ENCODE assay signal across 10 mouse cellular contexts in genomic region chr1:172532551-172532950, GRCm38 (mm10). TPM values are rescaled to one million over a fixed set of nuclear protein-coding genes. Genes with fewer than 3 reads are reported as not detected.
DNase-seq lines count a peak whose midpoint lies in the region; ATAC-seq and TF ChIP-seq lines count a peak whose summit lies in the region.
"Had no signal": no experiment of that assay in that cellular context is flagged by ENCODE, and none has a peak within 500 bp of the region (broad histone marks: within the 10 kb centered on the region; RNA-seq: fewer than 3 reads in every experiment).

No protein-coding gene starts in this region.

- ATAC-seq in liver, embryonic 12.5 days = no peak; the same call in 1 of the 2 replicates

- no peak for TF ChIP-seq CTCF in gastrocnemius, adult 2 months (IDR thresholded peaks at IDR 0.05)

- no peaks in the 10 kb centered on the region for H3K4me1 ChIP-seq in liver, embryonic 12.5 days

- peak overlapping the region; percentile 25 for H3K4me2 ChIP-seq in liver, embryonic 12.5 days

- no peak overlapping the region for H3K9ac ChIP-seq in liver, embryonic 12.5 days

- H3K4me3 ChIP-seq in gastrocnemius, adult 2 months = peak overlapping the region; percentile 19
- H3K4me3 ChIP-seq in liver, embryonic 12.5 days = no peak overlapping the region
- H3K4me3 ChIP-seq: erythroblast, embryonic 14.5 days had no signal

- H3K9me3 ChIP-seq in liver, embryonic 12.5 days (replicated peaks) = no peaks in the 10 kb centered on the region

- H3K27me3 ChIP-seq in liver, embryonic 12.5 days (replicated peaks) = peaks cover 73% of the 10 kb centered on the region

- no peak for DNase-seq in gastrocnemius, adult 2 months
- no peak for DNase-seq in gastrocnemius, adult 8-10 months (ENCODE audit: low spot score in 2 of 2)
- DNase-seq in cerebellum, postnatal 14 days = peak; percentile 70 to 78
- DNase-seq in heart, postnatal 14 days = peak; percentile 33 to 51
- DNase-seq in retina, embryonic 14.5 days (ENCODE audit: low spot score) = peak; percentile 73
- DNase-seq in spleen, postnatal 36 days (ENCODE audit: low spot score in 2 of 2) = no peak
- DNase-seq in MN1 (ENCODE audit: low spot score) = no peak

- intact Hi-C loops in gastrocnemius, adult 2 months (cut with DNase I) = no loop called here
- intact Hi-C loops in heart, postnatal 14 days (cut with DNase I) = no loop called here

- no peak overlapping the region for H3K27ac ChIP-seq in gastrocnemius, adult 2 months
- H3K27ac ChIP-seq in liver, embryonic 12.5 days = no peak overlapping the region

- WGBS in liver, embryonic 12.5 days (ENCODE audit: insufficient replicate concordance) = 4% methylated on average over 13 of the region's 13 CpGs

- H3K36me3 ChIP-seq in liver, embryonic 12.5 days = no peaks in the 10 kb centered on the region

RNA-seq across cellular contexts. Expression of gene Cfap45, which starts 11.9 kb away (rescaled TPM):
- total RNA-seq in gastrocnemius, adult 2 months (2021) = not detected
- not detected for total RNA-seq in gastrocnemius, adult 8-10 months (2022)
- 1 to 10 TPM in 1 of 2 experiments, under 1 TPM in 1; 0.63 to 2.0 TPM for total RNA-seq in heart, postnatal 14 days (2021)
- 0.55 and 0.79 TPM in 2 replicates for polyA plus RNA-seq in liver, embryonic 12.5 days (2016; fragmentation: Nextera tagmentation; extraction: Ambion mirVana)

RNA-seq across cellular contexts. Expression of gene Vsig8, which starts 23.2 kb away (rescaled TPM):
- total RNA-seq in gastrocnemius, adult 2 months (2021) = not detected
- total RNA-seq in gastrocnemius, adult 8-10 months (2022) = not detected
- under 1 TPM in 1 of 2 experiments, not detected in 1; 0.15 TPM for total RNA-seq in heart, postnatal 14 days (2021)
- polyA plus RNA-seq in liver, embryonic 12.5 days (2016; fragmentation: Nextera tagmentation; extraction: Ambion mirVana) = not detected in 2 replicates
- total RNA-seq: neutrophil, adult 5-6 weeks had no signal
- polyA plus RNA-seq: erythroblast, embryonic 14.5 days had no signal

RNA-seq across cellular contexts. Expression of gene Tagln2, which starts 32.7 kb away (rescaled TPM):
- 10 to 100 TPM; 16.4 to 23.4 TPM for total RNA-seq in gastrocnemius, adult 2 months (2021)
- total RNA-seq in gastrocnemius, adult 8-10 months (2022) = 10 to 100 TPM in 3 of 4 experiments, 1 to 10 TPM in 1; 9.0 to 14.8 (median 10.9) TPM
- 100 to 1,000 TPM; 110 to 117 TPM for total RNA-seq in heart, postnatal 14 days (2021)
- polyA plus RNA-seq in liver, embryonic 12.5 days (2016; fragmentation: Nextera tagmentation; extraction: Ambion mirVana) = 177 and 178 TPM in 2 replicates

RNA-seq across cellular contexts. Expression of gene Igsf9, which starts 51.0 kb away (rescaled TPM):
- under 1 TPM in 1 of 2 experiments, not detected in 1; 0.67 TPM for total RNA-seq in gastrocnemius, adult 2 months (2021)
- total RNA-seq in gastrocnemius, adult 8-10 months (2022) = under 1 TPM in 1 of 4 experiments, not detected in 3; 0.20 TPM
- total RNA-seq in heart, postnatal 14 days (2021) = under 1 TPM; 0.49 to 0.76 TPM
- 3.9 and 4.2 TPM in 2 replicates for polyA plus RNA-seq in liver, embryonic 12.5 days (2016; fragmentation: Nextera tagmentation; extraction: Ambion mirVana)
- polyA plus RNA-seq: erythroblast, embryonic 14.5 days had no signal

RNA-seq across cellular contexts. Expression of gene Slamf9, which starts 57.4 kb away (rescaled TPM):
- total RNA-seq in gastrocnemius, adult 2 months (2021) = under 1 TPM in 1 of 2 experiments, not detected in 1; 0.22 TPM
- total RNA-seq in gastrocnemius, adult 8-10 months (2022) = not detected
- total RNA-seq in heart, postnatal 14 days (2021) = 1 to 10 TPM in 1 of 2 experiments, under 1 TPM in 1; 0.98 to 1.1 TPM
- polyA plus RNA-seq in liver, embryonic 12.5 days (2016; fragmentation: Nextera tagmentation; extraction: Ambion mirVana) = 1.1 and 1.3 TPM in 2 replicates
- polyA plus RNA-seq: erythroblast, embryonic 14.5 days had no signal

Comparison
In these comparisons a context has a peak if more than half of its experiments do, and no peak if none do; other contexts are left out.
1. DNase-seq: peak in cerebellum, postnatal 14 days (2 of 2), heart, postnatal 14 days (2 of 2) and retina, embryonic 14.5 days (single experiment); none in gastrocnemius, adult 2 months (single experiment), gastrocnemius, adult 8-10 months (0 of 2), spleen, postnatal 36 days (0 of 2) and MN1 (single experiment).
2. RNA of gene Tagln2, which starts 32.7 kb away (total RNA-seq): 110 to 117 TPM in heart, postnatal 14 days; 16.4 to 23.4 TPM in gastrocnemius, adult 2 months and 9.0 to 14.8 TPM in gastrocnemius, adult 8-10 months; every median in the first group is over 4 times any median in the second.